Mouse (Mus musculus) forebrain, embryonic 15.5 days (tissue): Measurements from ENCODE around the gene Pxn. TPM values are rescaled to one million over a fixed set of nuclear protein-coding genes. Genes with fewer than 3 reads are reported as not detected.
A peak's percentile ranks its signal among the peaks of the same experiment; 100 is the strongest.
"Not testable (repeated sequence)": the region's sequence is repeated elsewhere in the genome, so short reads cannot be mapped to it uniquely, and the experiment has no call there.

ENCODE experiments used
- ATAC-seq: fragments of 200-750 bp; cut with Nextera tagmentation; replicated peaks from 2 replicates; pipeline ENCODE4 v1.8.0; 2017; ENCODE audit warnings: mild to moderate bottlenecking, moderate TSS enrichment, moderate library complexity
- H3K27ac ChIP-seq: fragments of 300-500 bp; sonication (generic); replicated peaks from 2 replicates; pipeline ENCODE4 v1.5.1; 2015; ENCODE audit warnings: mild to moderate bottlenecking, inconsistent platforms
- H3K27me3 ChIP-seq: fragments of 300-500 bp; sonication (generic); 2 replicates; pipeline ENCODE4 v1.6.1; 2015; ENCODE audit warnings: inconsistent platforms
- H3K36me3 ChIP-seq: fragments of 300-500 bp; sonication (generic); 2 replicates; pipeline ENCODE4 v1.6.1; 2015; ENCODE audit warnings: mild to moderate bottlenecking, inconsistent platforms
- H3K4me1 ChIP-seq: fragments of 300-500 bp; sonication (generic); 2 replicates; pipeline ENCODE4 v1.6.1; 2015; ENCODE audit warnings: inconsistent platforms
- H3K4me2 ChIP-seq: fragments of 300-500 bp; sonication (generic); replicated peaks from 2 replicates; pipeline ENCODE4 v1.6.1; 2015; ENCODE audit warnings: mild to moderate bottlenecking, inconsistent platforms
- H3K4me3 ChIP-seq: fragments of 300-500 bp; sonication (generic); 2 replicates; pipeline ENCODE4 v1.5.1; 2015; ENCODE audit warnings: mild to moderate bottlenecking, inconsistent platforms
- H3K9ac ChIP-seq: fragments of 300-500 bp; sonication (generic); replicated peaks from 2 replicates; pipeline ENCODE4 v1.6.1; 2015; ENCODE audit warnings: mild to moderate bottlenecking, inconsistent platforms
- H3K9me3 ChIP-seq: fragments of 300-500 bp; sonication (generic); 2 replicates; pipeline ENCODE4 v1.6.1; 2016; ENCODE audit warnings: inconsistent platforms
- WGBS: fragments of 180-500 bp; shearing (Covaris S2); methylation state at CpG from one replicate; pipeline ENCODE4 v1.1.7; 2015; ENCODE audit warnings: mixed read lengths; 5-methylcytosine and 5-hydroxymethylcytosine counted together
- polyA plus RNA-seq: library from polyadenylated mRNA; unstranded; fragments of >200 nt; fragmentation: Nextera tagmentation; extraction: Ambion mirVana; gene quantifications from 2 replicates; pipeline ENCODE4 v1.2.1, GENCODE M21; 2015

Pxn gene
- polyA plus RNA-seq, 1 experiment from 2014 or later: 19.1 TPM

GRCm38 (mm10) chr5:115500383-115500935 is 6.0 kb upstream of the Pxn start:
- no peak for ATAC-seq
- no peaks in the 10 kb centered on the region for H3K4me1 ChIP-seq
- WGBS: 90% methylated on average over 12 of the region's 12 CpGs

GRCm38 (mm10) chr5:115503035-115503434 is 3.4 kb upstream of the Pxn start:
- Histone ChIP-seq H3K9ac (no peak overlapping the region), H3K4me3 (no peak overlapping the region), H3K27me3 (no peaks in the 10 kb centered on the region), H3K36me3 (no peaks in the 10 kb centered on the region), H3K27ac (no peak overlapping the region), H3K4me2 (no peak overlapping the region), H3K9me3 (no peaks in the 10 kb centered on the region), H3K4me1 (peaks cover 12% of the 10 kb centered on the region)
- ATAC-seq: no peak
- WGBS: 62% methylated on average over 12 of the region's 12 CpGs

More at GRCm38 (mm10) chr5:115500383-115500935, 6.0 kb upstream of the Pxn start:
- Histone ChIP-seq H3K4me2 (no peak overlapping the region), H3K9me3 (no peaks in the 10 kb centered on the region), H3K9ac (no peak overlapping the region), H3K4me3 (no peak overlapping the region), H3K27ac (no peak overlapping the region), H3K36me3 (no peaks in the 10 kb centered on the region), H3K27me3 (no peaks in the 10 kb centered on the region)

- not testable (repeated sequence) for ATAC-seq, H3K9ac ChIP-seq, H3K27me3 ChIP-seq, H3K36me3 ChIP-seq, H3K4me3 ChIP-seq, H3K4me2 ChIP-seq, H3K9me3 ChIP-seq, H3K27ac ChIP-seq
- 80% methylated on average over 4 of the region's 4 CpGs for WGBS
- H3K4me1 ChIP-seq: peaks cover 35% of the 10 kb centered on the region
These were observed 859 bp upstream of the Pxn start for GRCm38 (mm10) chr5:115505617-115506016.

- ATAC-seq: 0 out of 2 replicates have a peak, but pooled peaks have one; percentile 5
- peak overlapping the region; percentile 83 for H3K4me2 ChIP-seq
- 18% methylated on average over 12 of the region's 12 CpGs for WGBS
These were observed 948 bp downstream of the Pxn start for GRCm38 (mm10) chr5:115507267-115507980.

GRCm38 (mm10) chr5:115507981-115508858 is 1.7 kb downstream of the Pxn start:
- WGBS: 41% methylated on average over 18 of the region's 18 CpGs

More at GRCm38 (mm10) chr5:115507267-115507980, 948 bp downstream of the Pxn start:
- Histone ChIP-seq H3K27ac (no peak overlapping the region), H3K4me3 (peak overlapping the region; percentile 95), H3K9me3 (no peaks in the 10 kb centered on the region), H3K36me3 (no peaks in the 10 kb centered on the region), H3K27me3 (no peaks in the 10 kb centered on the region), H3K4me1 (peaks cover 35% of the 10 kb centered on the region), H3K9ac (peak overlapping the region; percentile 89)

GRCm38 (mm10) chr5:115508859-115509147 is 2.3 kb downstream of the Pxn start:
- Histone ChIP-seq H3K36me3 (no peaks in the 10 kb centered on the region), H3K9ac (no peak overlapping the region), H3K4me1 (peaks cover 35% of the 10 kb centered on the region), H3K27ac (no peak overlapping the region), H3K9me3 (no peaks in the 10 kb centered on the region), H3K27me3 (no peaks in the 10 kb centered on the region), H3K4me2 (peak overlapping the region; percentile 83), H3K4me3 (peak overlapping the region; percentile 95; the same call in 1 of the 2 replicates)
- 36% methylated on average over 10 of the region's 10 CpGs for WGBS
- ATAC-seq: no peak

More at GRCm38 (mm10) chr5:115507981-115508858, 1.7 kb downstream of the Pxn start:
- Histone ChIP-seq H3K4me2 (peak overlapping the region; percentile 83), H3K4me3 (peak overlapping the region; percentile 95), H3K36me3 (no peaks in the 10 kb centered on the region), H3K27me3 (no peaks in the 10 kb centered on the region), H3K9me3 (no peaks in the 10 kb centered on the region), H3K27ac (no peak overlapping the region), H3K4me1 (peaks cover 35% of the 10 kb centered on the region), H3K9ac (peak overlapping the region; percentile 89)
- ATAC-seq: no peak

GRCm38 (mm10) chr5:115509321-115509761 is 2.9 kb downstream of the Pxn start:
- Histone ChIP-seq H3K27me3 (no peaks in the 10 kb centered on the region), H3K4me3 (0 out of 2 replicates have a peak overlapping the region, but pooled peaks have one; percentile 95), H3K9me3 (no peaks in the 10 kb centered on the region), H3K27ac (peak overlapping the region; percentile 58), H3K4me1 (peaks cover 35% of the 10 kb centered on the region), H3K36me3 (no peaks in the 10 kb centered on the region), H3K4me2 (peak overlapping the region; percentile 83), H3K9ac (no peak overlapping the region)
- ATAC-seq: no peak
- WGBS: 33% methylated on average over 15 of the region's 15 CpGs

- Histone ChIP-seq H3K9ac (no peak overlapping the region), H3K27ac (peak overlapping the region; percentile 58), H3K9me3 (no peaks in the 10 kb centered on the region), H3K4me1 (peaks cover 41% of the 10 kb centered on the region), H3K36me3 (no peaks in the 10 kb centered on the region), H3K4me2 (peak overlapping the region; percentile 83), H3K27me3 (no peaks in the 10 kb centered on the region), H3K4me3 (0 out of 2 replicates have a peak overlapping the region, but pooled peaks have one; percentile 95)
- 63% methylated on average over 15 of the region's 15 CpGs for WGBS
- ATAC-seq: no peak
These were observed 3.6 kb downstream of the Pxn start for GRCm38 (mm10) chr5:115509790-115510689.

GRCm38 (mm10) chr5:115512375-115512774 is 5.9 kb downstream of the Pxn start:
- H3K4me1 ChIP-seq: peaks cover 42% of the 10 kb centered on the region
- H3K36me3 ChIP-seq: no peaks in the 10 kb centered on the region
- no peak overlapping the region for H3K4me3 ChIP-seq
- no peak overlapping the region for H3K4me2 ChIP-seq
- no peaks in the 10 kb centered on the region for H3K27me3 ChIP-seq
- WGBS: 95% methylated on average over 7 of the region's 7 CpGs
- no peaks in the 10 kb centered on the region for H3K9me3 ChIP-seq
- no peak overlapping the region for H3K9ac ChIP-seq
- no peak for ATAC-seq
- no peak overlapping the region for H3K27ac ChIP-seq

GRCm38 (mm10) chr5:115513246-115513645 is 6.8 kb downstream of the Pxn start:
- ATAC-seq: no peak
- Histone ChIP-seq H3K4me1 (peaks cover 33% of the 10 kb centered on the region), H3K9me3 (no peaks in the 10 kb centered on the region), H3K36me3 (no peaks in the 10 kb centered on the region), H3K27ac (no peak overlapping the region), H3K9ac (no peak overlapping the region), H3K4me2 (no peak overlapping the region), H3K4me3 (no peak overlapping the region), H3K27me3 (no peaks in the 10 kb centered on the region)
- 97% methylated on average over 14 of the region's 14 CpGs for whole genome bisulfite sequencing

- Histone ChIP-seq H3K9me3 (no peaks in the 10 kb centered on the region), H3K27me3 (no peaks in the 10 kb centered on the region), H3K9ac (no peak overlapping the region), H3K36me3 (no peaks in the 10 kb centered on the region), H3K4me2 (no peak overlapping the region), H3K4me3 (no peak overlapping the region), H3K27ac (no peak overlapping the region), H3K4me1 (peaks cover 29% of the 10 kb centered on the region)
- ATAC-seq: no peak
- WGBS: 94% methylated on average over 16 of the region's 16 CpGs
These were observed 7.2 kb downstream of the Pxn start for GRCm38 (mm10) chr5:115513721-115514120.
